Mouse (Mus musculus) gastrocnemius, postnatal 36 days (tissue): ENCODE measurements at regions not wholly inside any gene's neighbourhood (a gene's known extent, or its start where the extent isn't known, plus 50 kb on each side); places are given as distances from the start of the nearest gene placed in this dataset.

ENCODE experiments used
- DNase-seq, 2 experiments: peaks; one replicate each; pipeline ENCODE4 v3.0.0; 2022
- intact Hi-C: fragments of 180-260 bp; cut with DNase I; formaldehyde crosslinking; loops from one replicate; pipeline ENCODE4 v1.15.1; 2025

DNA sequence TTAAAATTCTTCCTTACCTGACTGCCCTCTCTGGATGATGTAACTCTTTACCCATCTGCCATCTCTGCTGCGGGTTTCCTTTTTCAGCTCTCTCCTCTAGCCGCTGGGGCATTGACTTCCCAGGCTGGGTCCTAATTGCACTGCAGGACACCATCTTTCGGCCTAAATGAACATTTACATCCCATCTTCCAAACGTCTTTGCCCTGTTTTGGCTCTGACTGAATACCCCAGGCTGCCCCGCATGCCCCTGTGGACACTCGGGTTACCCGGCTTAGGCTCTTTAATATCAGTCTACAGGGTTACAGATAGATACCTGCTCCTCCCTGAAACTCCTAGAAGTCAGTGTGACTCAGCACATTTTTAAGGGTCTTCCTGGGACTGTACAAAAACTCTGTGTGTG is 193.3 kb downstream of the Enc1 start:
- intact Hi-C loops: no loop called here
- DNase-seq: no peak

DNA sequence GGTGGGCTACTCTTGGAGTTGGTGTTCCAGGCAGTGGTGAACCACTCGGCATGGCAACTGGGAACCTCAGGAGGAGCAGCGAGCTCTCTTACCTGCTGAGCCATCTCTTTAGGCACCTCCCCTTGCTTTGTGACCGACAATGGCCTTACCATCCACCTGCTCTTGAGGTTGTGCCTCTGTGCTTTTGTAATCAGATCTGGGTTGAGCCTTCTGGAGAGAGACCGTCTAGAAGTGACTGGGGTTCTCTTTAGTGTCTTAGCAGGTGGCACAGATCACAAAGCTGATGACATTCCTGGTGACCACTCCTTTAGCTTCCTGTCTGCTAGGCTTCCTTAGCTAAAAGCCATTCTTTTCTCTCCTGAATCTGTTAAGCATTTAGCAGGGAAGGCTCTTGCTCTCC is 191.7 kb downstream of the Enc1 start:
- intact Hi-C loops: no loop called here
- no peak for DNase-seq

GRCm38 (mm10) chr13:97430885-97431284 is 190.0 kb downstream of the Enc1 start:
- DNase-seq: no peak
- intact Hi-C loops: no loop called here

- intact Hi-C loops: no loop called here
- DNase-seq: no peak
Measured at GRCm38 (mm10) chr13:97428163-97428562, 187.3 kb downstream of the Enc1 start.

DNA sequence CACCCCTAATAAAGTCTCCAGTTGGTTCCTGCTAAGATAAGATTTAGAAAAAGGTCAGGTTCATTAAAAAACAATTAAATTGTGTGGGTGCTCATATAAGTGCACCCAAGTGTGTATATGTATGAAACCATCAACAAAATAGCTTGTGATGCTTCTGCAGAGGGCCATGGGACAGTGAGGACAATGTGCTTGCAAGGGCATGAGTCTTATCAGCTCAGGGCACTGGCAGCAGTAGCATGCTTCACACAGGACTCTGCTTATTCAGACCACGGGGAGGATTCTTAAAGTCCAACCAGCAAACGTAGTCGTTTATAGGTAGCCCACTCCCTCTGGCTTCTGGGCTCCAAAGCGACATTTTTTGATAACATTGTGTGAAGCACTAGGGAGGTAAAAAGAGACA is 186.6 kb downstream of the Enc1 start:
- intact Hi-C loops: no loop called here

GRCm38 (mm10) chr13:97425731-97426130 is 184.8 kb downstream of the Enc1 start:
- intact Hi-C loops: no loop called here
- no peak for DNase-seq

More for the DNA sequence above, 186.6 kb downstream of the Enc1 start:
- no peak for DNase-seq

- intact Hi-C loops: no loop called here
- DNase-seq: no peak
Measured at GRCm38 (mm10) chr13:97423911-97424310, 183.0 kb downstream of the Enc1 start.

DNA sequence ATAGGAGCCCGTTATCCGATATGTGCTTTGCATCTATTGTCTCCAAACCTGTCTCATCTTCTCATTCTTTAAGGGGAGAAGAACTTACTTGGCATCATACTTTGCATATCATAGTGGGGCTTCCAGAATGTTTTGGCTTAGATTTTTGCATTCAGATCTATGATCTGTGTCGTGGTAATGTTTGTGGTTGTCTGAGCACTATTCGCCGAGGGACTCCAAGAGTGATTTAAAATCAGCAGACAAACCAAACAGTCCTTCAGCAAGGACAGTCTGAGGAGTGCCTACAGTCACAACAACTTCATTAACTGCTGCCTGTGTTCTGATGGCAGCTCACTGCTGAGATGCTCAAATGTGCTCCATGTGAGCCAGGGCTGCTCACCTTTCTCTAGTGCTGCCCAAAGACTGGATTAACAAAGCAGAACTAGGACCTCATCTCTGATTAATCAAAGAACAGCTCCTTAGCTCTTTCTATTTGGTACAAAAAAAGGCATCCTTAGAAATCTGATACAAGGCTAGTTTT is 182.5 kb downstream of the Enc1 start:
- intact Hi-C loops: no loop called here
- DNase-seq: no peak

GRCm38 (mm10) chr13:97422897-97423296 is 182.0 kb downstream of the Enc1 start:
- intact Hi-C loops: no loop called here
- no peak for DNase-seq

DNA sequence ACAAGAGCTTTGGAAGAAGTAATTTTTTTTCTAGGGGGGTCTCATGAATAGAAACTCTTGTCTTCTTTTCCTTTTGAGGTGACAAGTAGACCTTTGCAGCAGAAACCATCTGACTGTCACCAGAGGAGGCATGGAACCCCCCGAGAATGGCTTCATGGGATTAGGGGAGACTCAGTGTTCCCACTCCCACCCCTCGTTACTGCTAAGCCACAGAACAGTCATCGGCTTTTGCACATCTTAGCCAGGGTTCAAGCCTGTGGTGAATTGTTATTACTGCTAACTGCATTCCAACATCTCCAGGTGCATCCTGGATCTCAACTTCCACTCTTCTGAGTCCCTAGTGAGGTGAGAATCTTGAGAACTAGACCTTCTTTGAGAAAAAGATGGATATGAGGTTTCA is 180.9 kb downstream of the Enc1 start:
- intact Hi-C loops: no loop called here
- no peak for DNase-seq

DNA sequence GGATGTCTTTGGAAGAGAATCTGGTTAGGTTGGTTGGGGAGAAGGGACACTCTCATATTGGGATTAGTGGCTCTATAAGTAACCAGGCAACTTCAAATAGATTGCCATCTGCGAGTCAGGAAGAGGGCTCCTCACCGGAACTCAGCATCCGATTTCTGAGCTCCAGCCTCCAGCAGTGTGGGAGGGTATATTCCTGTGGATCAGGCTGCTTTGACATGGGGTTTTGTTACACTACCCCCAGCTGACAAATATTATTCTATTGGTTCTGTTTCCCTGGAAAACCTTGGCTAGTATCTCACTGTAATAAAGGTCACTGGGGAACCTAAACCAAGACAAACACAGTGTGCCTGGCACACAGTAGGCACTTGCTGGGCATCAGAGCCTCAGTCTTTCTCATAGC is 179.9 kb downstream of the Enc1 start:
- intact Hi-C loops: no loop called here
- no peak for DNase-seq

GRCm38 (mm10) chr13:97419100-97419499 is 178.2 kb downstream of the Enc1 start:
- intact Hi-C loops: no loop called here

GRCm38 (mm10) chr13:97418681-97419080 is 177.8 kb downstream of the Enc1 start:
- intact Hi-C loops: no loop called here
- DNase-seq: no peak

More at GRCm38 (mm10) chr13:97419100-97419499, 178.2 kb downstream of the Enc1 start:
- no peak for DNase-seq

DNA sequence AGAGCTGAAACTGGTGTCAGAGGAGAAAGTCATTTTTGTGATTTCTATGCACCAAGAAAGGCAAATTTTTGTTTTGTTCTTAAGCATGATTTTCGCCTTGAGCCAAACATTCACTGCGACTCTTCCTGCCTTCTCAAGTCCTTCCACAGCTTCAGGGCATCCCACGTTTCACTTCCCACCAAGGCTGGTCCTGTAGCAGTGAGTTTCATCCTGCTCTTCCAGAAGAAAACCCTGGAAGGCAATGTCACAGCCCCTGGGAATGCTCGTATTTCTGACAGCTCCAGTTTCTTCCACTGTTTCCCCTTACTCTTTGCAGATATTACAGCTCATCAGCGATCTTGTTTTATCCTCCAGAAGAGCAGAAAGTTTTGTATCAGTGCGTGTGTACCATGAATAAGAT is 177.2 kb downstream of the Enc1 start:
- intact Hi-C loops: no loop called here
- DNase-seq: no peak

- intact Hi-C loops: no loop called here
- DNase-seq: no peak
Measured at GRCm38 (mm10) chr13:97415927-97416709, 175.2 kb downstream of the Enc1 start.

DNA sequence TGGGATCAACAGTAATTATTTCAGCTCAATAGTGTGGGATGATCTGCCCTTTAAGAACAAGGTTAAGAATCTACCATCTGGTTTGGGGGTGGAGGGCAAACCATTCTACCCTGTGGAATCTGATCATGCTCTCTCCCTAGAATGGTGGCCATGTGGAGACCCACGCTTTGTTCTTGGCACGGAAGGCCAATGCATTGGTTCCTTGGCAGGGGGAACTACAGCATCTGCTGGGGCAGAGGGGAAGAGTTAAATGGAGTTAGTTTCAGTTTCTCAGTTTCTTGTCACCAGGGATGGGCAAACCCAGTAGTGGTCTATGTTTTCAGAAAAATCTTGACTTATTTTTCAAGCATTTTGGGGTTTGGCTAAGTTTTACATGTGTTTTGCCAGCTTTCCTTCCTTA is 174.5 kb downstream of the Enc1 start:
- no peak for DNase-seq
- intact Hi-C loops: no loop called here

- no peak for DNase-seq
- intact Hi-C loops: no loop called here
Measured at GRCm38 (mm10) chr13:97412151-97412550, 171.2 kb downstream of the Enc1 start.

GRCm38 (mm10) chr13:97410550-97411201 is 169.8 kb downstream of the Enc1 start:
- DNase-seq: no peak
- intact Hi-C loops: no loop called here

- no peak for DNase-seq
- intact Hi-C loops: no loop called here
Measured at GRCm38 (mm10) chr13:97409891-97410525, 169.1 kb downstream of the Enc1 start.

- no peak for DNase-seq
- intact Hi-C loops: no loop called here
Measured at GRCm38 (mm10) chr13:97409291-97409780, 168.4 kb downstream of the Enc1 start.
